Mouse (Mus musculus) MEL (cell line): Measurements from ENCODE around the gene Smyd3.
A peak's percentile ranks its signal among the peaks of the same experiment; 100 is the strongest.

ENCODE experiments used
- CTCF ChIP-seq, 3 experiments: IDR thresholded peaks in 2 of 3; conservative IDR thresholded peaks in 1 of 3; 2 replicates each; pipeline ENCODE4 v1.5.1; 2011 to 2012; ENCODE audit warnings: low read length in 3 of 3, low read depth in 2 of 3, mild to moderate bottlenecking in 2 of 3, improper control_type of control experiment in 1 of 3, inconsistent platforms in 1 of 3, mixed read lengths in 1 of 3, moderate library complexity in 1 of 3; ENCODE audit not compliant: control insufficient read depth in 1 of 3, insufficient read depth in 1 of 3, poor library complexity in 1 of 3, severe bottlenecking in 1 of 3
- EP300 ChIP-seq, 2 experiments: IDR thresholded peaks; 2 replicates each; pipeline ENCODE4 v1.6.1; 2011; ENCODE audit warnings: improper control_type of control experiment in 2 of 2, low read length in 2 of 2, low read depth in 1 of 2, mild to moderate bottlenecking in 1 of 2
- HCFC1 ChIP-seq: IDR thresholded peaks from 2 replicates; pipeline ENCODE4 v1.6.1; 2012; ENCODE audit warnings: low read depth, mild to moderate bottlenecking, inconsistent platforms, low read length, improper control_type of control experiment, moderate library complexity
- MXI1 ChIP-seq: IDR thresholded peaks from 2 replicates; pipeline ENCODE4 v1.6.1; 2011; ENCODE audit warnings: mild to moderate bottlenecking, low read depth, low read length, improper control_type of control experiment
- MYC ChIP-seq: IDR thresholded peaks from 2 replicates; pipeline ENCODE4 v1.6.1; 2011; ENCODE audit warnings: low read depth, mild to moderate bottlenecking, low read length, improper control_type of control experiment, moderate library complexity
- POLR2AphosphoS2 ChIP-seq: IDR thresholded peaks from 2 replicates; pipeline ENCODE4 v1.6.1; 2011; ENCODE audit warnings: low read length, improper control_type of control experiment

DNA sequence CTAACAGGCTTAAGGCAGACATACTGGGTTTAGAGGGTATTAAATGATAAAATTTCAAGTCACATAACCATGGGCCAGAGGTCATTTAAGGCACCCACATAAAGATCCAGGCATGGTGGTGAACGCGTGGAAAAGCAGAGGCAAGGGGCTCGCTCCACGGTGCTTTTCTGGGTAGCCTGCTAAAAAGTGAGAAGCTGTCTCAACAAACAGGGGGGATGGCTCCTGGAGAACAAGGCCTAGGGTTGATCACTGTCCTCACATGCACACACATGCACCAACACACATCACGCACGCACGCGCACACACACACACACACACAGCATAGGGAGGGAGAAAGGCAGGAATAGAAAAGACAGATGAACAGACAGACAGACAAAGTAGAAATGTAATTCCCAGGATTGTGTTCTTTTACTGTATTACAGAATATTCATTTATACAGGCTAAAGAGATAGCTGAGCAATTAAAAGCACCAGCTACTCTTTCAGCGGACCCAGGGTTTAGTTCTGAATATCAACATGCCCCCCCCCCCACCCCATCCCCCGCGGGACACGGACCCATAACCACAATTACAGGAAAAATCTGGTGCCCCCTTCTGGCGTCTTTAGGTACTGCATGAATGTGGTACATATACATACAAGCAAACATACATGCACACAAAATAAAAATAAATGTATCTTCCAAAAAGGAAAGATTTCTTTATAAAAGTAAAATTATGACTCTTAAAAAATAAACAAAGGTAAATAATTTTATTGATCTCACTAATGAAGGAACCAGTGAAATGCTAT, 215.2 kb downstream of the Smyd3 start:
- peak; percentile 25 to 30 (median 26); a peak in 4 of 6 replicates for TF ChIP-seq CTCF (IDR thresholded peaks at IDR 0.05 in 2 of 3, conservative IDR thresholded peaks at IDR 0.05 in 1 of 3; ENCODE audit: control insufficient read depth in 1 of 3, insufficient read depth in 1 of 3, low read depth in 2 of 3, low read length in 3 of 3, poor library complexity in 1 of 3, severe bottlenecking in 1 of 3)
- no peak for TF ChIP-seq POLR2AphosphoS2
- TF ChIP-seq HCFC1, result no peak
- TF ChIP-seq MYC, result no peak
- TF ChIP-seq MXI1, result no peak
- TF ChIP-seq EP300 (IDR thresholded peaks at IDR 0.05; ENCODE audit: low read depth in 1 of 2, low read length in 2 of 2), result no peak
